Mouse (Mus musculus) neural tube, embryonic 11.5 days (tissue): ENCODE data around the gene Pdgfc. TPM values are rescaled to one million over a fixed set of nuclear protein-coding genes. Genes with fewer than 3 reads are reported as not detected.
A peak's percentile ranks its signal among the peaks of the same experiment; 100 is the strongest.

ENCODE experiments used
- ATAC-seq: fragments of 200-750 bp; cut with Nextera tagmentation; 2 replicates; pipeline ENCODE4 v1.8.0; 2017; ENCODE audit warnings: moderate number of reproducible peaks, mild to moderate bottlenecking, moderate TSS enrichment, moderate library complexity; ENCODE audit not compliant: insufficient read depth, low FRiP score, low TSS enrichment
- DNase-seq: peaks from one replicate; pipeline ENCODE4 v3.0.0-alpha.2; 2015; ENCODE audit warnings: low spot score
- H3K27ac ChIP-seq: fragments of 300-500 bp; sonication (generic); 2 replicates; pipeline ENCODE4 v1.5.1; 2014; ENCODE audit warnings: low read depth, mild to moderate bottlenecking, low read length
- H3K27me3 ChIP-seq: fragments of 300-500 bp; sonication (generic); 2 replicates; pipeline ENCODE4 v1.6.1; 2014; ENCODE audit warnings: mild to moderate bottlenecking, low read length, mixed read lengths; ENCODE audit not compliant: control insufficient read depth, insufficient read depth
- H3K36me3 ChIP-seq: fragments of 300-500 bp; sonication (generic); 2 replicates; pipeline ENCODE4 v1.6.1; 2014; ENCODE audit warnings: mild to moderate bottlenecking, low read length, moderate library complexity, mixed read lengths; ENCODE audit not compliant: control insufficient read depth, insufficient read depth
- H3K4me1 ChIP-seq: fragments of 300-500 bp; sonication (generic); 2 replicates; pipeline ENCODE4 v1.6.1; 2014; ENCODE audit warnings: low read length, mixed read lengths; ENCODE audit not compliant: control insufficient read depth, insufficient read depth
- H3K4me2 ChIP-seq: fragments of 300-500 bp; sonication (generic); 2 replicates; pipeline ENCODE4 v1.6.1; 2014; ENCODE audit warnings: low read depth, mild to moderate bottlenecking, moderate library complexity
- H3K4me3 ChIP-seq: fragments of 300-500 bp; sonication (generic); 2 replicates; pipeline ENCODE4 v1.5.1; 2014; ENCODE audit warnings: low read depth, low read length
- H3K9ac ChIP-seq: fragments of 300-500 bp; sonication (generic); 2 replicates; pipeline ENCODE4 v1.6.1; 2014; ENCODE audit warnings: mild to moderate bottlenecking, low read length
- H3K9me3 ChIP-seq: fragments of 300-500 bp; sonication (generic); 2 replicates; pipeline ENCODE4 v1.6.1; 2016; ENCODE audit warnings: low read length; ENCODE audit not compliant: control insufficient read depth
- WGBS: fragments of 180-500 bp; shearing (Covaris S2); extraction: QIAGEN DNeasy Blood & Tissue Kit; methylation state at CpG from one replicate; pipeline ENCODE4 v1.1.7; 2014; 5-methylcytosine and 5-hydroxymethylcytosine counted together
- polyA plus RNA-seq: library from polyadenylated mRNA; unstranded; fragments of >200 nt; fragmentation: Nextera tagmentation; extraction: Ambion mirVana; gene quantifications from 2 replicates; pipeline ENCODE4 v1.2.1, GENCODE M21; 2014

Pdgfc gene
- polyA plus RNA-seq, 1 experiment from 2014 or later = 21.7 TPM

DNA sequence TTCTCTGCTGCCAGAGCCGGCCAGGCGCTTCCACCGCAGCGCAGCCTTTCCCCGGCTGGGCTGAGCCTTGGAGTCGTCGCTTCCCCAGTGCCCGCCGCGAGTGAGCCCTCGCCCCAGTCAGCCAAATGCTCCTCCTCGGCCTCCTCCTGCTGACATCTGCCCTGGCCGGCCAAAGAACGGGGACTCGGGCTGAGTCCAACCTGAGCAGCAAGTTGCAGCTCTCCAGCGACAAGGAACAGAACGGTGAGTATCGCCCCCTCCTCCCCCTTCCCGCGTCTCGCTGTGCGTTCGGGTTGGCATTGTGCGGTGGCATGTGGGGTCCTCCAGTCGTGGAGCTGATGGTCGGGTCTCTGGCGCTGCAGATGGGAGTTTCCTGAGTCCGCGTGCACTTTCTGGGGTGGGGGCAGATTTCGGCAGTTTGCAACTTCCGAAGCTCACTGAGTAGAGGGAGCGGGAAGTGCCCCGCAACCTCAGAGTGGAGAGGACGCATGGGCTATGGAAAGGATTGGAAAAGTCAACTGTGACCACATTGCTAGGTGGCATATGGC, 1.2 kb downstream of the Pdgfc start:
- DNase-seq = peak; percentile 69
- peak overlapping the region; percentile 61 for H3K4me3 ChIP-seq
- peak overlapping the region; percentile 77 for H3K27ac ChIP-seq
- H3K4me1 ChIP-seq = peaks cover 5% of the 10 kb centered on the region; the same call in 1 of the 2 replicates
- no peaks in the 10 kb centered on the region for H3K9me3 ChIP-seq
- 1% methylated on average over 33 of the region's 34 CpGs for WGBS
- H3K36me3 ChIP-seq = no peaks in the 10 kb centered on the region
- ATAC-seq = peak; percentile 51
- H3K27me3 ChIP-seq = no peaks in the 10 kb centered on the region
- peak overlapping the region; percentile 84 for H3K9ac ChIP-seq
- peak overlapping the region; percentile 60 for H3K4me2 ChIP-seq

DNA sequence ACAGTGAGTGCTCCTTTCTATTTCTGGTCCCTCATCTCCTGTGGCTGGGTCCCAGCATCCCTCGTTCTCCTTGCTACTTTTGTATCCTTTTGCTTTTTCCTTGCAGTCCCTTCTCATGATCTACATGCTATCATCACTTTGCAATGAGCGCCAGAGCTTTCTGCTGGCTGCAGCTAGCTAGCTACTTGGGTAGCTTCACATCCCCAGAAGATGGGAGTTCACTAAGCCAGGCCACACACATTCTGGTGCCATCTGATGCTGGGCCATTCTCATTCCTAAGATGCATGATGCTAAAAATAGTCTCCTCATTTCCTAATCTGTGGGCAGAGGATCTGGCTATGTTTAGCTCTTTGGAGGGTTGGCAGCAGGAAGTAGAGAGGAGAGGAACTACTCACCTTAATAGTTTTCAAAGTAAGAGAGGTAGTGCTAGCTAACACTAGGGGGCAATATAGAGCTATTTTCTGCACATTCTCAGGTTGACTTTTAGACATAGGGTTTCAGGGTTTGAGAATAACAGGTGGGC, 3.0 kb downstream of the Pdgfc start:
- H3K27ac ChIP-seq = no peak overlapping the region
- H3K4me1 ChIP-seq = peaks cover 5% of the 10 kb centered on the region; the same call in 1 of the 2 replicates
- H3K9me3 ChIP-seq = no peaks in the 10 kb centered on the region
- no peak overlapping the region for H3K9ac ChIP-seq
- H3K4me2 ChIP-seq = peak overlapping the region; percentile 32; the same call in 1 of the 2 replicates
- 48% methylated on average over 2 of the region's 2 CpGs for WGBS
- H3K4me3 ChIP-seq = peak overlapping the region; percentile 15; the same call in 1 of the 2 replicates
- H3K36me3 ChIP-seq = no peaks in the 10 kb centered on the region
- ATAC-seq (no peak), DNase-seq (peak; percentile 33)
- H3K27me3 ChIP-seq = no peaks in the 10 kb centered on the region

DNA sequence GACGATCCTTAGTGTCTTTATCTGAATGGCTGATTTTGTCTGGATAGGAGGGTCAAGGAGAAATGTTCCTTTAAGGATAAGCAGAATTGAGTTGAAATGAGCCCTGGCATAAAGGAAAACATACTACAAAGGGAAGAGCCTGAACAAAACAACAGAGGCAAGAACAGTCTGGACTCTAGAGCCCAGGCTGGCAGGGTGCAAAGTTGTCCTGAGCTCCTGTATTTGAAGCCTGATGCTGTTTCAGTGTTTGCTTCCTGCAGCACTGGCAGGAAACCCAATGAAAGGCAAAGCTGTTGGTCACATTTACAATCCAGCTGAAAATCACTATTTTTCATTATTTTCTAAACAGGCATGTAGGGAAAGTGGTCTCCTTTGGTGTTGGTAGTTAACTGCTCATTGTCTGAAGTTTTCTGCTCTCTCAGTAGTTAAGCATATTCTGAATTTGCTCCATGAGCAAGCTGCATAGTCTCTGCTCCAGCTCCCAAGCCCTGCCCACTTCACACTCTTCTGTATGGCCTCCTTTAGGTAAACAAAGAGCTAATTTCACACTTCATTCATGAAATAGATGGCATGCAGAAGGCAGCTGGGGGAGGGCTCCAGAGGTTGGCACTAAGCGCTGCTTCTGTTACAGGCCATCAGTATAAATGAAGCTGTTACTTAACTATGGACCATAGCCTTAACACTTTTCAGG, 8.6 kb downstream of the Pdgfc start:
- WGBS = 45% methylated on average over 2 of the region's 2 CpGs
- ATAC-seq = peak; percentile 91
- no peaks in the 10 kb centered on the region for H3K36me3 ChIP-seq
- peaks cover 12% of the 10 kb centered on the region for H3K4me1 ChIP-seq
- no peak overlapping the region for H3K4me3 ChIP-seq
- no peak overlapping the region for H3K4me2 ChIP-seq
- H3K27me3 ChIP-seq = no peaks in the 10 kb centered on the region
- peak; percentile 23 for DNase-seq
- H3K27ac ChIP-seq = no peak overlapping the region
- no peak overlapping the region for H3K9ac ChIP-seq
- no peaks in the 10 kb centered on the region for H3K9me3 ChIP-seq

- Histone ChIP-seq H3K9ac (no peak overlapping the region), H3K36me3 (no peaks in the 10 kb centered on the region), H3K27me3 (no peaks in the 10 kb centered on the region), H3K4me3 (no peak overlapping the region), H3K4me1 (peaks cover 12% of the 10 kb centered on the region), H3K4me2 (no peak overlapping the region), H3K27ac (no peak overlapping the region), H3K9me3 (no peaks in the 10 kb centered on the region)
- WGBS = 47% methylated on average over 5 of the region's 5 CpGs
- DNase-seq (no peak), ATAC-seq (peak; percentile 54)
Measured at GRCm38 (mm10) chr3:81045344-81046050, 9.3 kb downstream of the Pdgfc start.

DNA sequence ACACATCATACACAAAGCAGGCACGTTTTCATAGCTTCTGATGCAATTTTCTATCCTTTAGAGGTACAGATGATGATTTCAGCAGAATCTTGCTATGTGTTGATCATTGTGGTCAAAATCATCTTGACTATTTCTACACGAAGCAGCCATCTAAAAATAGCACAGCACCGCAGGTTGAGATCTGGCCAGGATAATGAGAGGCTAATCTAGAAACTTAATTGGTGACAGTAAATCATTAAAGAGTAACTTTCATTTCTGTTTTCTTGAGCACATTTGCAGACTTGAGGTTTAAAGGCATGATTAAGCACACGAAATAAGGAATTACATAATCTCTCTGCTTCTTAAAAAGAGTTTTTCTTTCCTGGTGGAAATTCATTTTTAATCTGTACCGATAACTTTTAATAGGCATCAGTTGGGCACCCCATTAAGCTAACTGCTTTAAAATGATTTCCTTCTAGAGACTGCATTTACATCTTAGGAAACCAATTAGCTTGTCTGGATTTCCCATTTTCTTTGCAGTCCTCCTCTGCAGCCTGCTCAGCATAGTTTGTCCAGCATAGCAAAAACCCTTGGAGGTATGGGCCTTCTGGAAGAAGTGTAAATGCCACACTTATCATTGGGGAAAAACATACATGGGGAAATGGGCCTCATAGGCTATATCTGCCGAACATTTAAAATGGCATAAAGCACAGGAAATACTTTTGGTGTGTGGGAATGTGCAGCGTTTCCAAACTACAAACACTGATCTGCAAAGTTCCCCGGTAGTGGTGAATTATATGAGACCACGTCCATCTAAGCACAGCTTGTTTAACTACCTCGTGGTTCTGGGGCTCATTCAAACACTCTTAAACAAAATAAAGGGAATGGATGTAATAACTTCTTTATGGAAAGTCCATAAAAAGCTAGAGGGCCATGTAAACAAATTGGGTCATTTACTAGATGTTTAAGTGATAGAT, 10.7 kb downstream of the Pdgfc start:
- H3K4me1 ChIP-seq = peaks cover 12% of the 10 kb centered on the region
- ATAC-seq (no peak), DNase-seq (no peak)
- H3K27me3 ChIP-seq = no peaks in the 10 kb centered on the region
- 72% methylated on average over 10 of the region's 10 CpGs for WGBS
- no peak overlapping the region for H3K27ac ChIP-seq
- no peak overlapping the region for H3K4me3 ChIP-seq
- H3K36me3 ChIP-seq = no peaks in the 10 kb centered on the region
- no peak overlapping the region for H3K9ac ChIP-seq
- no peak overlapping the region for H3K4me2 ChIP-seq
- H3K9me3 ChIP-seq = no peaks in the 10 kb centered on the region

DNA sequence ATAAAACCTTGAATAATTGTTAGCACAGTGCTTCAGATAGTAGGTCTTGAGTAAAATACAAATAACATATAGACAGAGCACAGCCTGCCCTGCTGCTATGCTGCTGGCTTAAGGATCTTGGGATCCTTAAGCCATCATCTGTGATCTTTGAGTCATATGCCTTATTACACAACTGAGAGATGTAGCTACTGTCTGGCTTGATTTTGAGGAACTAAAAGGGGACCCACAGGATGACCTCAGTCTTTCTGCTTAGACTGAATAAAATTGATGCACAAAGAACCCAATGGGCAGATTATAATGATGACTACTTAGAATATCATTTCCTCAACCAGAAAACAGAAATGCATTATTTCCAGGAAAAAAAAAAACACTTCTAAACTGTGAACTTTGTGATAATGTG, 15.3 kb downstream of the Pdgfc start:
- ATAC-seq (no peak), DNase-seq (no peak)
- Histone ChIP-seq H3K36me3 (no peaks in the 10 kb centered on the region), H3K4me3 (no peak overlapping the region), H3K27ac (no peak overlapping the region), H3K27me3 (no peaks in the 10 kb centered on the region), H3K9ac (no peak overlapping the region), H3K9me3 (no peaks in the 10 kb centered on the region), H3K4me1 (no peaks in the 10 kb centered on the region), H3K4me2 (no peak overlapping the region)

GRCm38 (mm10) chr3:81052422-81052821, 16.2 kb downstream of the Pdgfc start:
- Histone ChIP-seq H3K4me3 (no peak overlapping the region), H3K9ac (no peak overlapping the region), H3K27ac (no peak overlapping the region), H3K4me2 (no peak overlapping the region), H3K9me3 (no peaks in the 10 kb centered on the region), H3K4me1 (no peaks in the 10 kb centered on the region), H3K27me3 (no peaks in the 10 kb centered on the region), H3K36me3 (no peaks in the 10 kb centered on the region)
- ATAC-seq (no peak), DNase-seq (no peak)
- WGBS = 89% methylated on average over 6 of the region's 6 CpGs

DNA sequence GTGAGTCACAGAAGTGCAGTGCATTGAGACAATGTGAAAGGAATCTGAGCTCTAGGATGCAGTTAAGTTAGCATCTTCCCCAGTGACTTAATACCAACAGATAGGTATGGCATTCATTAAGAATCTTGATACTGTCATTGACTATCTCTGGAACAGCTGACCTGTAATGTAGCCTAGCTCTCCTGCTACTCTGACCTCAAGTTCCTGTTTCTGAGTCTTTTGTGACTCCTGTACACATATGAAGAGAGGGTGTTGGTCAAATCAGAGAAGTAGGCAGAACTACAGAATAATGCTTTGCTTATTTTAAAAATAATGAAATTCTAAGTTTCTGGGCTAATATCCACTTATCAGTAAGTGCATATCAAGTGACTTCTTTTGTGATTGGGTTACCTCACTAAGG, 17.9 kb downstream of the Pdgfc start:
- Histone ChIP-seq H3K27me3 (no peaks in the 10 kb centered on the region), H3K4me1 (peaks cover 4% of the 10 kb centered on the region; the same call in 1 of the 2 replicates), H3K9ac (no peak overlapping the region), H3K4me2 (no peak overlapping the region), H3K27ac (no peak overlapping the region), H3K9me3 (no peaks in the 10 kb centered on the region), H3K4me3 (no peak overlapping the region), H3K36me3 (no peaks in the 10 kb centered on the region)
- DNase-seq = no peak
- no peak for ATAC-seq
